Mouse (Mus musculus) heart, postnatal 0 days (tissue): ENCODE data around the gene E330009J07Rik. TPM values are rescaled to one million over a fixed set of nuclear protein-coding genes. Genes with fewer than 3 reads are reported as not detected.

Experiments
- ATAC-seq: fragments of 200-750 bp; cut with Nextera tagmentation; 2 replicates; pipeline ENCODE4 v1.8.0; 2017; ENCODE audit warnings: low read depth, moderate number of reproducible peaks, moderate library complexity; ENCODE audit not compliant: insufficient read depth
- DNase-seq: peaks from one replicate; pipeline ENCODE4 v3.0.0-alpha.2; 2016; ENCODE audit warnings: low spot score
- H3K27ac ChIP-seq: fragments of 300-500 bp; sonication (generic); 2 replicates; pipeline ENCODE4 v1.5.1; 2014; ENCODE audit warnings: low read depth, mild to moderate bottlenecking
- H3K27me3 ChIP-seq: fragments of 300-500 bp; sonication (generic); 2 replicates; pipeline ENCODE4 v1.6.1; 2014; ENCODE audit warnings: low read length, mixed read lengths; ENCODE audit not compliant: control insufficient read depth, insufficient read depth
- H3K36me3 ChIP-seq: fragments of 300-500 bp; sonication (generic); replicated peaks from 2 replicates; pipeline ENCODE4 v1.6.1; 2014; ENCODE audit warnings: low read length, mixed read lengths; ENCODE audit not compliant: control insufficient read depth, insufficient read depth
- H3K4me1 ChIP-seq: fragments of 300-500 bp; sonication (generic); 2 replicates; pipeline ENCODE4 v1.6.1; 2014; ENCODE audit warnings: antibody characterized with exemption; ENCODE audit not compliant: control insufficient read depth, insufficient read depth
- H3K4me2 ChIP-seq: fragments of 300-500 bp; sonication (generic); 2 replicates; pipeline ENCODE4 v1.6.1; 2014; ENCODE audit warnings: low read depth, mild to moderate bottlenecking, low read length, moderate library complexity
- H3K4me3 ChIP-seq: fragments of 300-500 bp; sonication (generic); 2 replicates; pipeline ENCODE4 v1.5.1; 2014; ENCODE audit warnings: low read depth, low read length
- H3K9ac ChIP-seq: fragments of 300-500 bp; sonication (generic); replicated peaks from 2 replicates; pipeline ENCODE4 v1.6.1; 2014; ENCODE audit warnings: low read depth, low read length, mixed read lengths
- H3K9me3 ChIP-seq: fragments of 300-500 bp; sonication (generic); replicated peaks from 2 replicates; pipeline ENCODE4 v1.6.1; 2016; ENCODE audit warnings: low read length; ENCODE audit not compliant: control insufficient read depth
- CTCF ChIP-seq: IDR thresholded peaks from 2 replicates; pipeline ENCODE4 v1.5.1; 2016; ENCODE audit warnings: antibody characterized with exemption, control low read depth, low read depth
- EP300 ChIP-seq: IDR thresholded peaks from 2 replicates; pipeline ENCODE4 v1.6.1; 2016; ENCODE audit warnings: antibody characterized with exemption, low read depth
- WGBS: fragments of 180-500 bp; shearing (Covaris S2); extraction: QIAGEN DNeasy Blood & Tissue Kit; methylation state at CpG from one replicate; pipeline ENCODE4 v1.1.7; 2014; 5-methylcytosine and 5-hydroxymethylcytosine counted together
- polyA plus RNA-seq: library from polyadenylated mRNA; unstranded; fragments of >200 nt; fragmentation: Nextera tagmentation; extraction: Ambion mirVana; gene quantifications from 2 replicates; pipeline ENCODE4 v1.2.1, GENCODE M21; 2015
- total RNA-seq: library from RNA; depleted of rRNA; stranded (reverse); fragments of >200 nt; gene quantifications from 2 replicates; pipeline ENCODE4 v1.2.3, GENCODE M21; 2014; ENCODE audit warnings: low replicate concordance; rRNA removed

The E330009J07Rik gene
- total and polyA plus RNA-seq, 2 experiments from 2014 or later = 1.1 to 13.7 TPM

GRCm38 (mm10) chr6:40381908-40382307 lies 54.0 kb downstream of the E330009J07Rik start:
- no peak overlapping the region for H3K4me2 ChIP-seq
- H3K9me3 ChIP-seq = no peaks in the 10 kb centered on the region
- ATAC-seq (no peak), DNase-seq (no peak)
- 73% methylated on average over 4 of the region's 4 CpGs for WGBS
- H3K9ac ChIP-seq = no peak overlapping the region
- no peaks in the 10 kb centered on the region for H3K27me3 ChIP-seq
- TF ChIP-seq EP300 (no peak), CTCF (no peak)
- H3K4me3 ChIP-seq = no peak overlapping the region
- H3K4me1 ChIP-seq = no peaks in the 10 kb centered on the region
- H3K27ac ChIP-seq = no peak overlapping the region
- H3K36me3 ChIP-seq = 0 out of 2 replicates have a peak, but pooled peaks cover 8% of the 10 kb centered on the region

- TF ChIP-seq EP300 (no peak), CTCF (no peak)
- 82% methylated on average over 3 of the region's 3 CpGs for WGBS
- Histone ChIP-seq H3K27me3 (no peaks in the 10 kb centered on the region), H3K4me2 (no peak overlapping the region), H3K4me3 (no peak overlapping the region), H3K9ac (no peak overlapping the region), H3K27ac (no peak overlapping the region), H3K36me3 (0 out of 2 replicates have a peak, but pooled peaks cover 14% of the 10 kb centered on the region), H3K9me3 (no peaks in the 10 kb centered on the region), H3K4me1 (no peaks in the 10 kb centered on the region)
- DNase-seq (no peak), ATAC-seq (no peak)
Observed at GRCm38 (mm10) chr6:40380181-40380580, 55.8 kb downstream of the E330009J07Rik start.

- Histone ChIP-seq H3K9ac (no peak overlapping the region), H3K4me1 (no peaks in the 10 kb centered on the region), H3K27me3 (no peaks in the 10 kb centered on the region), H3K27ac (no peak overlapping the region), H3K4me3 (no peak overlapping the region), H3K9me3 (no peaks in the 10 kb centered on the region), H3K36me3 (peaks cover 16% of the 10 kb centered on the region; the same call in 1 of the 2 replicates), H3K4me2 (no peak overlapping the region)
- TF ChIP-seq EP300 (no peak), CTCF (no peak)
- 87% methylated on average over 6 of the region's 6 CpGs for WGBS
- ATAC-seq (no peak), DNase-seq (no peak)
Observed at GRCm38 (mm10) chr6:40371031-40371430, 64.9 kb downstream of the E330009J07Rik start.

GRCm38 (mm10) chr6:40353360-40353759 lies 82.6 kb downstream of the E330009J07Rik start:
- H3K4me1 ChIP-seq = no peaks in the 10 kb centered on the region
- no peak for DNase-seq
- no peak for ATAC-seq
- H3K27ac ChIP-seq = no peak overlapping the region
- no peak overlapping the region for H3K4me3 ChIP-seq
- peaks cover 14% of the 10 kb centered on the region for H3K36me3 ChIP-seq
- H3K4me2 ChIP-seq = no peak overlapping the region
- no peak overlapping the region for H3K9ac ChIP-seq
- TF ChIP-seq CTCF = peak; percentile 29; the same call in 1 of the 2 replicates
- no peak for TF ChIP-seq EP300
- no peaks in the 10 kb centered on the region for H3K27me3 ChIP-seq
- H3K9me3 ChIP-seq = no peaks in the 10 kb centered on the region
- 93% methylated on average over 7 of the region's 7 CpGs for WGBS

Other genes with a start within 250 kb of the E330009J07Rik start
- 13.4 and 22.4 TPM in 2 replicates for gene Agk, start 111.0 kb downstream of the E330009J07Rik start, total RNA-seq
- 30.0 and 30.8 TPM in 2 replicates for gene Agk, start 111.0 kb downstream of the E330009J07Rik start, polyA plus RNA-seq
- not detected in 2 replicates for gene Wee2, start 3.0 kb upstream of the E330009J07Rik start, total RNA-seq
- gene Wee2, start 3.0 kb upstream of the E330009J07Rik start, polyA plus RNA-seq = not detected in 2 replicates
- gene Ssbp1, start 35.2 kb upstream of the E330009J07Rik start, total RNA-seq = 5.5 and 11.4 TPM in 2 replicates
- 111 and 116 TPM in 2 replicates for gene Ssbp1, start 35.2 kb upstream of the E330009J07Rik start, polyA plus RNA-seq
- gene Tas2r137, start 55.1 kb upstream of the E330009J07Rik start, total RNA-seq = not detected in 2 replicates
- gene Tas2r137, start 55.1 kb upstream of the E330009J07Rik start, polyA plus RNA-seq = not detected in 2 replicates
- gene Tas2r108, start 57.4 kb upstream of the E330009J07Rik start, total RNA-seq = not detected in 2 replicates
- gene Tas2r108, start 57.4 kb upstream of the E330009J07Rik start, polyA plus RNA-seq = not detected in 2 replicates
- gene Prss37, start 83.4 kb upstream of the E330009J07Rik start, total RNA-seq = not detected in 2 replicates
- not detected in 2 replicates for gene Prss37, start 83.4 kb upstream of the E330009J07Rik start, polyA plus RNA-seq
- not detected in 2 replicates for gene Olfr461, start 118.9 kb upstream of the E330009J07Rik start, total RNA-seq
- gene Olfr461, start 118.9 kb upstream of the E330009J07Rik start, polyA plus RNA-seq = 0.08 TPM in 1 of 2 replicates, not detected in the other
- gene Olfr460, start 133.4 kb upstream of the E330009J07Rik start, total RNA-seq = not detected in 2 replicates
- not detected in 2 replicates for gene Olfr460, start 133.4 kb upstream of the E330009J07Rik start, polyA plus RNA-seq
- 3.3 TPM in 1 of 2 replicates, not detected in the other for gene Clec5a, start 149.7 kb upstream of the E330009J07Rik start, total RNA-seq
- 0.48 and 0.82 TPM in 2 replicates for gene Clec5a, start 149.7 kb upstream of the E330009J07Rik start, polyA plus RNA-seq
- not detected in 2 replicates for gene Tas2r138, start 177.2 kb upstream of the E330009J07Rik start, total RNA-seq
- not detected in 2 replicates for gene Tas2r138, start 177.2 kb upstream of the E330009J07Rik start, polyA plus RNA-seq
- gene Mgam, start 192.7 kb upstream of the E330009J07Rik start, total RNA-seq = 0.08 TPM in 1 of 2 replicates, not detected in the other
- 0.01 and 0.03 TPM in 2 replicates for gene Mgam, start 192.7 kb upstream of the E330009J07Rik start, polyA plus RNA-seq